Mouse (Mus musculus): ENCODE data around the gene Cd44. TPM values are rescaled to one million over a fixed set of nuclear protein-coding genes. Genes with fewer than 3 reads are reported as not detected.

The Cd44 gene
- polyA plus RNA-seq, 1 experiment from 2014 or later = 35.7 TPM

Other genes with a start within 250 kb of the Cd44 start
- gene Slc1a2, start 243.0 kb downstream of the Cd44 start, polyA plus RNA-seq (2015; fragmentation: Nextera tagmentation; extraction: Ambion mirVana) = 0.19 and 0.35 TPM in 2 replicates
- gene Pdhx, start 171.8 kb upstream of the Cd44 start, polyA plus RNA-seq (2015; fragmentation: Nextera tagmentation; extraction: Ambion mirVana) = 40.1 and 42.4 TPM in 2 replicates
- 74.4 and 81.8 TPM in 2 replicates for gene Apip, start 172.0 kb upstream of the Cd44 start, polyA plus RNA-seq (2015; fragmentation: Nextera tagmentation; extraction: Ambion mirVana)